ENCODE assay signal across 8 mouse cellular contexts in genomic region chr9:8700669-8701068, GRCm38 (mm10).
A peak's percentile ranks its signal among the peaks of the same experiment; 100 is the strongest.
DNase-seq lines count a peak whose midpoint lies in the region; ATAC-seq and TF ChIP-seq lines count a peak whose summit lies in the region.

No protein-coding gene starts in this region.

- ATAC-seq in heart, embryonic 12.5 days (ENCODE audit: insufficient number of reproducible peaks, low FRiP score): no peak
- peak; percentile 93; the same call in 1 of the 2 replicates for ATAC-seq in midbrain, embryonic 15.5 days (replicated peaks)

- intact Hi-C loops in gastrocnemius, adult 2 months (cut with DNase I): loop anchor here (5.0 to 10.0 kb wide), 2 partner anchors 264 to 677 kb away; no protein-coding TSS in a partner anchor
- intact Hi-C loops in left cerebral cortex, postnatal 36 days (cut with DNase I): loop anchor here (1.0 to 2.0 kb wide), 2 partner anchors 264 to 674 kb away; no protein-coding TSS in a partner anchor

- H3K9me3 ChIP-seq in heart, embryonic 12.5 days (replicated peaks): no peaks in the 10 kb centered on the region
- no peaks in the 10 kb centered on the region for H3K9me3 ChIP-seq in midbrain, embryonic 15.5 days

- peak; percentile 75 for TF ChIP-seq CTCF in gastrocnemius, adult 2 months (IDR thresholded peaks at IDR 0.05)
- peak; percentile 96 for TF ChIP-seq CTCF in kidney, adult 2 months (conservative IDR thresholded peaks at IDR 0.05; ENCODE audit: insufficient read depth, insufficient read length, low read depth, low read length)
- peak; percentile 61; the same call in 1 of the 2 replicates for TF ChIP-seq CTCF in testis, adult 2 months (IDR thresholded peaks at IDR 0.05; ENCODE audit: control insufficient read depth, insufficient read depth, insufficient replicate concordance, low read depth, low read length)

- peak; percentile 33 to 79 for DNase-seq in heart, adult 18-20 months
- DNase-seq in cerebellum, postnatal 4 days (ENCODE audit: low spot score in 2 of 2): peak; percentile 78 to 82
- DNase-seq in gastrocnemius, adult 2 months: peak; percentile 62
- DNase-seq in kidney, adult 2 months: peak; percentile 67
- peak; percentile 73 to 81 for DNase-seq in left cerebral cortex, postnatal 36 days (ENCODE audit: low spot score in 2 of 2)

- H3K4me3 ChIP-seq in heart, embryonic 12.5 days: no peak overlapping the region
- no peak overlapping the region for H3K4me3 ChIP-seq in gastrocnemius, adult 2 months
- no peak overlapping the region for H3K4me3 ChIP-seq in kidney, adult 2 months (ENCODE audit: insufficient read depth, low read depth, low read length)
- no peak overlapping the region for H3K4me3 ChIP-seq in midbrain, embryonic 15.5 days
- no peak overlapping the region for H3K4me3 ChIP-seq in testis, adult 2 months (ENCODE audit: control insufficient read depth, low read depth, low read length)

- TF ChIP-seq POLR2A in kidney, adult 2 months (IDR thresholded peaks at IDR 0.05; ENCODE audit: low read depth, low read length): no peak
- no peak for TF ChIP-seq POLR2A in testis, adult 2 months (IDR thresholded peaks at IDR 0.05; ENCODE audit: control insufficient read depth, low read depth, low read length)

- no peaks in the 10 kb centered on the region for H3K36me3 ChIP-seq in heart, embryonic 12.5 days
- no peaks in the 10 kb centered on the region for H3K36me3 ChIP-seq in kidney, adult 2 months (ENCODE audit: control insufficient read depth, insufficient read depth, low read length)
- no peaks in the 10 kb centered on the region for H3K36me3 ChIP-seq in midbrain, embryonic 15.5 days (replicated peaks)
- H3K36me3 ChIP-seq in testis, adult 2 months (ENCODE audit: control insufficient read depth, insufficient read depth, low read length): no peaks in the 10 kb centered on the region

- no peak overlapping the region for H3K27ac ChIP-seq in heart, embryonic 12.5 days (ENCODE audit: poor library complexity, severe bottlenecking)
- H3K27ac ChIP-seq in gastrocnemius, adult 2 months: no peak overlapping the region
- H3K27ac ChIP-seq in kidney, adult 2 months (ENCODE audit: insufficient read depth, low read depth, low read length): no peak overlapping the region
- no peak overlapping the region for H3K27ac ChIP-seq in midbrain, embryonic 15.5 days
- H3K27ac ChIP-seq in testis, adult 2 months (ENCODE audit: control insufficient read depth, insufficient read depth, low read depth, low read length): no peak overlapping the region

- H3K27me3 ChIP-seq in heart, embryonic 12.5 days (replicated peaks): no peaks in the 10 kb centered on the region
- H3K27me3 ChIP-seq in kidney, adult 2 months (replicated peaks; ENCODE audit: control insufficient read depth, insufficient read depth, low read length): no peaks in the 10 kb centered on the region
- H3K27me3 ChIP-seq in midbrain, embryonic 15.5 days (replicated peaks): no peaks in the 10 kb centered on the region
- no peaks in the 10 kb centered on the region for H3K27me3 ChIP-seq in testis, adult 2 months (ENCODE audit: control insufficient read depth, insufficient read depth, low read length)

- no peak overlapping the region for H3K4me2 ChIP-seq in heart, embryonic 12.5 days
- no peak overlapping the region for H3K4me2 ChIP-seq in midbrain, embryonic 15.5 days

- H3K4me1 ChIP-seq in heart, embryonic 12.5 days (replicated peaks): no peaks in the 10 kb centered on the region
- H3K4me1 ChIP-seq in kidney, adult 2 months (ENCODE audit: control insufficient read depth, insufficient read depth, low read length): no peaks in the 10 kb centered on the region
- no peaks in the 10 kb centered on the region for H3K4me1 ChIP-seq in midbrain, embryonic 15.5 days
- H3K4me1 ChIP-seq in testis, adult 2 months (ENCODE audit: control insufficient read depth, insufficient read depth, low read length): no peaks in the 10 kb centered on the region

- H3K9ac ChIP-seq in heart, embryonic 12.5 days: no peak overlapping the region
- H3K9ac ChIP-seq in midbrain, embryonic 15.5 days: no peak overlapping the region

- WGBS in heart, embryonic 12.5 days: 22% methylated on average over 5 of the region's 5 CpGs
- WGBS in kidney, adult 2 months: 22% methylated on average over 5 of the region's 5 CpGs
- WGBS in midbrain, embryonic 15.5 days: 27% methylated on average over 5 of the region's 5 CpGs
